Mouse (Mus musculus): ENCODE measurements around the gene Cldn1.

Gene Cldn1

GRCm38 (mm10) chr16:26371325-26372053 is at the start of gene Cldn1:
Gene Cldn1 (minus strand): TSS chr16:26371841.
- peak; percentile 14 for DNase-seq (ENCODE audit: low read depth, low spot score)

- no peak for DNase-seq (ENCODE audit: low read depth, low spot score)
These were observed 47.0 kb upstream of the Cldn1 start for GRCm38 (mm10) chr16:26418616-26419015.

GRCm38 (mm10) chr16:26404070-26404469 is 32.4 kb upstream of the Cldn1 start:
- DNase-seq (ENCODE audit: low read depth, low spot score), result no peak

GRCm38 (mm10) chr16:26400971-26401370 is 29.3 kb upstream of the Cldn1 start:
- no peak for DNase-seq (ENCODE audit: low read depth, low spot score)

GRCm38 (mm10) chr16:26400549-26400948 is 28.9 kb upstream of the Cldn1 start:
- DNase-seq (ENCODE audit: low read depth, low spot score), result no peak

GRCm38 (mm10) chr16:26390936-26391335 is 19.3 kb upstream of the Cldn1 start:
- DNase-seq (ENCODE audit: low read depth, low spot score), result no peak

GRCm38 (mm10) chr16:26386159-26386558 is 14.5 kb upstream of the Cldn1 start:
- no peak for DNase-seq (ENCODE audit: low read depth, low spot score)

GRCm38 (mm10) chr16:26384112-26384649 is 12.5 kb upstream of the Cldn1 start:
- peak; percentile 6 for DNase-seq (ENCODE audit: low read depth, low spot score)

GRCm38 (mm10) chr16:26377170-26377569 is 5.5 kb upstream of the Cldn1 start:
- no peak for DNase-seq (ENCODE audit: low read depth, low spot score)

- no peak for DNase-seq (ENCODE audit: low read depth, low spot score)
These were observed 1.5 kb downstream of the Cldn1 start for GRCm38 (mm10) chr16:26370127-26370526.

- no peak for DNase-seq (ENCODE audit: low read depth, low spot score)
These were observed 2.5 kb downstream of the Cldn1 start for GRCm38 (mm10) chr16:26369044-26369730.

GRCm38 (mm10) chr16:26368121-26368520 is 3.5 kb downstream of the Cldn1 start:
- no peak for DNase-seq (ENCODE audit: low read depth, low spot score)

GRCm38 (mm10) chr16:26360694-26361093 is 10.9 kb downstream of the Cldn1 start:
- DNase-seq (ENCODE audit: low read depth, low spot score), result no peak

- DNase-seq (ENCODE audit: low read depth, low spot score), result no peak
These were observed 12.0 kb downstream of the Cldn1 start for GRCm38 (mm10) chr16:26359619-26360018.

GRCm38 (mm10) chr16:26358898-26359297 is 12.7 kb downstream of the Cldn1 start:
- DNase-seq (ENCODE audit: low read depth, low spot score), result no peak

- DNase-seq (ENCODE audit: low read depth, low spot score), result no peak
These were observed 13.5 kb downstream of the Cldn1 start for GRCm38 (mm10) chr16:26357863-26358780.

GRCm38 (mm10) chr16:26355513-26355912 is 16.1 kb downstream of the Cldn1 start:
- DNase-seq (ENCODE audit: low read depth, low spot score), result no peak

- no peak for DNase-seq (ENCODE audit: low read depth, low spot score)
These were observed 20.9 kb downstream of the Cldn1 start for GRCm38 (mm10) chr16:26350786-26351185.

GRCm38 (mm10) chr16:26348809-26349208 is 22.8 kb downstream of the Cldn1 start:
- DNase-seq (ENCODE audit: low read depth, low spot score), result no peak

GRCm38 (mm10) chr16:26316281-26316680 is 55.4 kb downstream of the Cldn1 start:
- no peak for DNase-seq (ENCODE audit: low read depth, low spot score)

GRCm38 (mm10) chr16:26314815-26315214 is 56.8 kb downstream of the Cldn1 start:
- DNase-seq (ENCODE audit: low read depth, low spot score), result no peak

- DNase-seq (ENCODE audit: low read depth, low spot score), result no peak
These were observed 62.2 kb downstream of the Cldn1 start for GRCm38 (mm10) chr16:26309402-26309801.

All from CD4-positive helper T cell, adult 2 months (primary cell).